Mouse (Mus musculus) testis, adult 2 months (tissue): ENCODE data around the gene Lcn10. TPM values are rescaled to one million over a fixed set of nuclear protein-coding genes. Genes with fewer than 3 reads are reported as not detected.
"Not testable (repeated sequence)": the region's sequence is repeated elsewhere in the genome, so short reads cannot be mapped to it uniquely, and the experiment has no call there.

Experiments used
- H3K27ac ChIP-seq: fragments of 200-500 bp; 2 replicates; pipeline ENCODE4 v1.5.1; 2012; ENCODE audit warnings: low read depth, low read length; ENCODE audit not compliant: control insufficient read depth, insufficient read depth
- H3K27me3 ChIP-seq: fragments of 200-500 bp; 2 replicates; pipeline ENCODE4 v1.6.1; 2012; ENCODE audit warnings: mild to moderate bottlenecking, low read length, moderate library complexity; ENCODE audit not compliant: control insufficient read depth, insufficient read depth
- H3K36me3 ChIP-seq: fragments of 200-500 bp; 2 replicates; pipeline ENCODE4 v1.6.1; 2012; ENCODE audit warnings: mild to moderate bottlenecking, low read length; ENCODE audit not compliant: control insufficient read depth, insufficient read depth
- H3K4me1 ChIP-seq: fragments of 200-500 bp; 2 replicates; pipeline ENCODE4 v1.6.1; 2012; ENCODE audit warnings: low read length; ENCODE audit not compliant: control insufficient read depth, insufficient read depth
- H3K4me3 ChIP-seq: fragments of 200-500 bp; 2 replicates; pipeline ENCODE4 v1.5.1; 2012; ENCODE audit warnings: low read depth, mild to moderate bottlenecking, low read length, moderate library complexity, mixed read lengths; ENCODE audit not compliant: control insufficient read depth
- CTCF ChIP-seq: fragments of 200-500 bp; IDR thresholded peaks from 2 replicates; pipeline ENCODE4 v1.5.1; 2012; ENCODE audit warnings: low read depth, mild to moderate bottlenecking, inconsistent platforms, low read length, moderate library complexity; ENCODE audit not compliant: control insufficient read depth, insufficient read depth, insufficient replicate concordance
- POLR2A ChIP-seq: fragments of 200-500 bp; IDR thresholded peaks from 2 replicates; pipeline ENCODE4 v1.6.1; 2012; ENCODE audit warnings: low read depth, mild to moderate bottlenecking, inconsistent platforms, low read length, moderate library complexity; ENCODE audit not compliant: control insufficient read depth
- polyA plus RNA-seq: library from polyadenylated mRNA; depleted of rRNA; stranded (reverse); fragments of >200 nt; gene quantifications from 2 replicates; pipeline ENCODE4 v1.2.3, GENCODE M21; 2012; rRNA removed

Lcn10 gene
- polyA plus RNA-seq, 1 experiment, result not detected

GRCm38 (mm10) chr2:25706643-25707481, 24.3 kb downstream of the Lcn10 start, which contains the start of gene Bmyc:
TSS of gene Bmyc (plus strand) at chr2:25706739.
- Histone ChIP-seq H3K4me3 (peak within 1 kb of the TSS; percentile 84), H3K36me3 (no peaks in the 10 kb centered on the region), H3K27me3 (no peaks in the 10 kb centered on the region), H3K27ac (peak within 1 kb of the TSS; percentile 5), H3K4me1 (no peaks in the 10 kb centered on the region)
- TF ChIP-seq CTCF, result peak; percentile 31; the same call in 1 of the 2 replicates
- peak; percentile 28; the same call in 1 of the 2 replicates for TF ChIP-seq POLR2A

- no peaks in the 10 kb centered on the region for H3K4me1 ChIP-seq
- 0 out of 2 replicates have a peak, but pooled peaks have one; percentile 6 for TF ChIP-seq CTCF
- TF ChIP-seq POLR2A, result no peak
Observed at GRCm38 (mm10) chr2:25708121-25708520, 25.6 kb downstream of the Lcn10 start.

GRCm38 (mm10) chr2:25709056-25709455, 26.5 kb downstream of the Lcn10 start:
- not testable (repeated sequence) for H3K27ac ChIP-seq, H3K4me1 ChIP-seq, H3K36me3 ChIP-seq, H3K27me3 ChIP-seq, H3K4me3 ChIP-seq

More at GRCm38 (mm10) chr2:25708121-25708520, 25.6 kb downstream of the Lcn10 start:
- no peaks in the 10 kb centered on the region for H3K27me3 ChIP-seq
- no peaks in the 10 kb centered on the region for H3K36me3 ChIP-seq
- H3K27ac ChIP-seq, result no peak overlapping the region
- no peak overlapping the region for H3K4me3 ChIP-seq

- not testable (repeated sequence) for H3K27me3 ChIP-seq, H3K4me1 ChIP-seq, H3K36me3 ChIP-seq, H3K27ac ChIP-seq, H3K4me3 ChIP-seq
Observed at GRCm38 (mm10) chr2:25709791-25710190, 27.3 kb downstream of the Lcn10 start.

GRCm38 (mm10) chr2:25711641-25712040, 29.1 kb downstream of the Lcn10 start:
- H3K27ac ChIP-seq, H3K27me3 ChIP-seq, H3K36me3 ChIP-seq, H3K4me1 ChIP-seq, H3K4me3 ChIP-seq: not testable (repeated sequence)

- H3K27me3 ChIP-seq, result no peaks in the 10 kb centered on the region
- TF ChIP-seq CTCF (no peak), POLR2A (no peak)
Observed at GRCm38 (mm10) chr2:25717222-25717621, 34.7 kb downstream of the Lcn10 start.

GRCm38 (mm10) chr2:25733199-25733930, 50.8 kb downstream of the Lcn10 start:
- H3K27ac ChIP-seq, result no peak overlapping the region
- TF ChIP-seq POLR2A, result no peak
- TF ChIP-seq CTCF, result no peak
- H3K27me3 ChIP-seq, result no peaks in the 10 kb centered on the region
- no peaks in the 10 kb centered on the region for H3K36me3 ChIP-seq
- no peaks in the 10 kb centered on the region for H3K4me1 ChIP-seq
- H3K4me3 ChIP-seq, result no peak overlapping the region

More at GRCm38 (mm10) chr2:25717222-25717621, 34.7 kb downstream of the Lcn10 start:
- Histone ChIP-seq H3K27ac (no peak overlapping the region), H3K36me3 (no peaks in the 10 kb centered on the region), H3K4me3 (no peak overlapping the region), H3K4me1 (no peaks in the 10 kb centered on the region)

Other genes with a start within 250 kb of the Lcn10 start
- 0.78 and 11.8 TPM in 2 replicates for gene Clic3, start 225.9 kb upstream of the Lcn10 start, polyA plus RNA-seq
- 34.3 and 35.8 TPM in 2 replicates for gene Paxx, start 221.6 kb upstream of the Lcn10 start, polyA plus RNA-seq
- 311 and 369 TPM in 2 replicates for gene Ptgds, start 212.7 kb upstream of the Lcn10 start, polyA plus RNA-seq
- 5.7 TPM in 1 of 2 replicates, not detected in the other for gene Lcn12, start 188.8 kb upstream of the Lcn10 start, polyA plus RNA-seq
- 137 and 166 TPM in 2 replicates for gene Fbxw5, start 182.0 kb upstream of the Lcn10 start, polyA plus RNA-seq
- 58.4 and 70.5 TPM in 2 replicates for gene C8g, start 181.0 kb upstream of the Lcn10 start, polyA plus RNA-seq
- 12.2 and 12.7 TPM in 2 replicates for gene Traf2, start 135.8 kb upstream of the Lcn10 start, polyA plus RNA-seq
- gene Edf1, start 124.9 kb upstream of the Lcn10 start, polyA plus RNA-seq, result 170 and 227 TPM in 2 replicates
- 1.7 and 8.5 TPM in 2 replicates for gene Mamdc4, start 107.9 kb upstream of the Lcn10 start, polyA plus RNA-seq
- 102 and 112 TPM in 2 replicates for gene Phpt1, start 107.5 kb upstream of the Lcn10 start, polyA plus RNA-seq
- 0.11 and 0.19 TPM in 2 replicates for gene Ajm1, start 101.0 kb upstream of the Lcn10 start, polyA plus RNA-seq
- gene Rabl6, start 74.2 kb upstream of the Lcn10 start, polyA plus RNA-seq, result 40.9 and 46.2 TPM in 2 replicates
- 101 and 107 TPM in 2 replicates for gene Ccdc183, start 65.0 kb upstream of the Lcn10 start, polyA plus RNA-seq
- 24.0 and 26.8 TPM in 2 replicates for gene Tmem141, start 60.7 kb upstream of the Lcn10 start, polyA plus RNA-seq
- gene Fcna, start 54.7 kb upstream of the Lcn10 start, polyA plus RNA-seq, result 0.07 and 0.54 TPM in 2 replicates
- not detected in 2 replicates for gene Lcn8, start 29.6 kb upstream of the Lcn10 start, polyA plus RNA-seq
- gene Lcn5, start 24.8 kb upstream of the Lcn10 start, polyA plus RNA-seq, result not detected in 2 replicates
- gene Lcn6, start 5.9 kb upstream of the Lcn10 start, polyA plus RNA-seq, result not detected in 2 replicates
- gene Obp2a, start 17.3 kb downstream of the Lcn10 start, polyA plus RNA-seq, result not detected in 2 replicates
- 6.3 and 6.4 TPM in 2 replicates for gene Bmyc, start 24.0 kb downstream of the Lcn10 start, polyA plus RNA-seq
- not detected in 2 replicates for gene Obp2b, start 54.3 kb downstream of the Lcn10 start, polyA plus RNA-seq
- gene Lcn3, start 82.8 kb downstream of the Lcn10 start, polyA plus RNA-seq, result not detected in 2 replicates
- gene Lcn11, start 94.3 kb downstream of the Lcn10 start, polyA plus RNA-seq, result not detected in 2 replicates
- 14.4 and 17.0 TPM in 2 replicates for gene Gm13539, start 99.5 kb downstream of the Lcn10 start, polyA plus RNA-seq
- 55.2 and 62.6 TPM in 2 replicates for gene Glt6d1, start 133.1 kb downstream of the Lcn10 start, polyA plus RNA-seq
- gene Lcn9, start 140.4 kb downstream of the Lcn10 start, polyA plus RNA-seq, result not detected in 2 replicates
- 8.0 and 8.5 TPM in 2 replicates for gene Sohlh1, start 164.5 kb downstream of the Lcn10 start, polyA plus RNA-seq
- 6.8 and 7.8 TPM in 2 replicates for gene Kcnt1, start 181.0 kb downstream of the Lcn10 start, polyA plus RNA-seq